Mouse (Mus musculus): ENCODE measurements around the gene Fndc9.
A peak's percentile ranks its signal among the peaks of the same experiment; 100 is the strongest.

The Fndc9 gene

DNA sequence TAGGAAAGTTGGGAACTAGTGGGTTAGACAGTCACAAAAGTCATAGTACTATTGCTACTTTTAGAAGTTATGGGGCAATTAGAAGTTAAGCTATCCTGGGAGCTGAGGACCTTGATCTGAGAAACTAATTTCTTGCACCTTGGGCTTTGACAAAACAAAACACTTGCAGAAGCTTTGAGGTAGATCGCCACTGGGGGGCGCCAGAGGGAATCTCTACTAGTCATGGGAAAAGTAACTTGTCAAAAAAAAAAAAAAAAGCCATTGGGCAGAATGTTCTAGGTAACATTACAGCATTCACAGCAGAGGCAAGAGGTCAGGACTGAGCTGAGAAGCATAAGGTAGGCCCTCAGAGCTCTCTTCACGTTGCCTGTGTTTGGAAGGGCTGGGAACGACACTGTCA is 1.6 kb downstream of the Fndc9 start:
- peak; percentile 87 for DNase-seq (ENCODE audit: low spot score)

DNA sequence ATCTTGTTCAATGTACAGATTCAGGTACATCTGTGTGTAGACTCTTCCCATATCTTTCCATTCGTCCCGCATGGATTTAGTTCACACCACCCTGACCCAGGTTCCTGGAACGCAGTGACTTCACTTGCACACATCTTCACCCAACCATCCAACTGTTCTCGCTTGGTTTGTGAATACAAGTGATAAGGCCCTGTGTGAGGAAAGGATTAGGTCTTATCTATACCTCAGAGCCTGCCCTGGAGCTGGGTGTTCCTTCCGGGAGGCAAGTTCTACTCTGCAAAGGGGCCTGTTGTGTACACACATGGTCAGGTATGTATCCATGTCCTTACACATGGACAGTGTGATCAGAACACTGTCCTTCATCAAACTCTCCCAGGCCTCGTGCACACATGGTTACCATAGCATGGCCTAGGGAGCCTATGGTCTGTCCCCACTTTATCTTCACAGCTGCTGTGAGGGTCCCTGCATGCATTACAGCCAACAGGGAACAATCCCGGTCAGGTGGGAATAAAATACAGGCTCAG is 5.9 kb downstream of the Fndc9 start:
- no peak for DNase-seq (ENCODE audit: low spot score)

DNA sequence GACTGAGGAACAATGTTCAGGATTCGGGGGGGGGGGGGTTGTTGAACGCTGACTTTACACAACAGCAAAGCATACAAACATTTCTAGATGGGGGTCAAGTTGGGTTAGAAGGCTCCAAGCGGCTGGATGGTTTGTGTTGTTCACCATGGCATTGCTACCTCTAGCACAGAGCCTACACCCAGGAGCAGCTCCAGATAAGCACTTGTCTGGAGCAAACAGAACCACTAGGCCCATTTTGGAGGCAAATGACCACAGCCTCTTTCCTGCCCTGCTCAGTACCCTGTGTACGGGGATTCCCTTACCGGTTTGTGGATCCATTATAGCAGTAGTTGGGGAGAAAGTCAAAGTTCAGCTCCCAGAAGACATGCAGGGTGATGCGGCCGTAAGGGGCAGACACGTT is 6.7 kb downstream of the Fndc9 start:
- no peak for DNase-seq (ENCODE audit: low spot score)

DNA sequence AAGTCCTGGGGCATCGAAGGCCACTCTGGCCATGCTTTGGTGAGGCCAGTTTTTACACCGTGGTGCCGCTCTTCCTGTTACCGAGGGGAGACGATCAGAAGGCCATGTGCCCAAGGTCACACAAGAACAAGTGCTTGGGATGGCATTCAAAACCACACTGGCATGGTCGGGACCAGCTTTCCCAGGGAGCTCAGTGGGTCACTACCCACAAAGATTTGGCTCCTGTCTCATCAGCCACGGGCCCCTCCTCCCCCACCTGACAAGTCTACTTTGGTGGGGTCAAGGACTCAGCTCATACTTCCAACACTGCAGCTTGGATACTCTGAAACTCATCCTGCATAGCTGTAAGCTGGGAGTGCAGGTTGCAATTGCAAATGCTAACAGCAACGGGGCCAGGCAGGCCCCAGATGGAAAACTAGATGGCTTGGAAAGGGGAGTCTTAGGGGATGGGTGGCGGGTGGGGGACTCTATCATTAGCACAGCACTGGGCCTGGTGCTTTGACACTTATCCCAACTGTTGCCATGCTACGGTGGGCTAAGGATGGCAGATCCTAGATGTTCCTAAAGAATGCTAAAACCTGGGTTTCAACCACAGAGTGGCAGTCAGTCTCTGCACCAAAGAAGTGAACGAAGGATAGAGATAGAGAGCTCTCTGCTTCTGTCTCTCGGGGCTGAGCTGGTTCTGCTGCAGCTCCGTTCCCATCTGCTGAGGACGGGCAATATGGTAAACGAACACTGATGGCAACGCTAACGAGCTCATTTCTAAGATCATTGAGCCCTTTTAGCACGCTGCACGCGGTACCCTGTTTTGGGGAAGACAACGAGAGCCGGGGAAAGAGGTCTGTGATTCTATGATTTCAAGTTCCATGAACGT is 9.6 kb downstream of the Fndc9 start:
- no peak for DNase-seq (ENCODE audit: low spot score)

DNA sequence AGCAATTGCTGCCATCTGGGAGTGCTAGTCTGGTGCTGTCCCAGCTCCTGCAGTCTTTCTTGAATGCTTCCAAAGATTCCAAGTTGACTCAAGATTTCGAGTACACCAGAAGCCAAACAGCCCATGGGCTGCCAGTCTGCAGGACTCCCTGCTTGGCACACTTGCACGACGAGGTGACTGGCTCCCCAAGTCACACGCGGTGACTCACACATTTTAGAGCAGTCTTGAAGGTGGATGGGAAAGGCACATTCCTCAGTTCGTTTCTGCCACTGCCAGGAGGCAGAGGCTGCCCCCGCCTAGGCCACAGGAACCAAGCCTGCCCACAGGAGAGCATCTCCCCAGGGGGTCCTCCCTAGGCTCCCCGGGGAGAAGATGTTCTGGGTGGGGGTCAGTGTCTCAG is 10.6 kb downstream of the Fndc9 start:
- no peak for DNase-seq (ENCODE audit: low spot score)

DNA sequence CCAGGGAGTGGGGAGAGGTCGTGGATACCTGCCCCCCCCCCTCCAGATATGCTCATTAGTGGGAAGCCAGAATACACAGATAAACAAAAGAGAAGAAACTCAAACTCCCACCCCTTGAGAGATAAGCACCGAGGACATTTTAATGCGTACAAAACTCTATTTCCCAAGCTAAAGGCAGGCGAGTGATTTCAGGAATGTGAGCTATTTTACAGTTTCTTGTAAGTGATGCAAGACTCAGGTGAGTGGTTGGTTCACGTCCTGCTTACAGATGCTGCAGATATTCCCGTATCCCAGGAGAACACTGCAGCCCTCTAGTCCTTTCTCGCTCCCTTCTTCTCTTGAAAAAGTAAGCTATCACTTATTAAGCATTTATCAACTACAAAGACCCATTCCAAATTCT is 11.1 kb downstream of the Fndc9 start:
- no peak for DNase-seq (ENCODE audit: low spot score)

DNA sequence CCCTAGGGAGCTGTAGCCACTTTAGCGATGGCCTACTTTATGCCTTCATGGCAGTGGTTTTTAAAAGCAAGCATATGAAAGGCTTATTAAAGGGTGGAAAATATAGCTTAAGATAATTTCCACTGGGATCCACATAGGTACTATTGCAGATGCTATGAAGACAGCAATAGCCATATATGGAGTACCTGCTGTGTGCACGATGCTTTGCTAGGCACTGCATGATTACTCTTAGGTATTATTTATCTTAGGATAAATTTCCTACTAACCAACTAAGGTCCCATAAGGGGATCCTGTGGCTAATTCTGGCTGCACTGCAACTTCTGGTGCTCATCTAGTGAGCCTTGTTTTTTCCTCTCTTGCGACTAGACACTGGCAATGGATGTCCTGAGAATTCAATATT is 13.0 kb downstream of the Fndc9 start:
- DNase-seq (ENCODE audit: low spot score) = no peak

DNA sequence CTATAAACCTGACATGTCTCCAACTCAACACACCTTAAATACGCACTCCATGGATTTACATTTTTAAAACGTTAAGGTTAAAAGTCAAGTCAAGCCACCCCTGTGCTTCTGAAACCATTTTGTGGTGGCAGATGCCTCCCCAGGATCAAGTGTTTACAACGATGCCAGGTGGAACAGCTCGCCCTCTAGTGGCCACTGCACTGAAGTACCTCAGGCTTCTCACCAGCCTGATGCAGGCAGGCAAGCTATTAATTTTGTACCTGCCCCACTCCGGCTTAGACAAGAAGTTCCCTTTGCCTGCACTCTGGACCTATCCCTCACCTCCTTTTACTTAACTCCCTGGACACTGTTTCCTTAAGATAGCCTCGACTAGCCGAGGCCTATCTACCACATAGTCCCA is 16.7 kb downstream of the Fndc9 start:
- DNase-seq (ENCODE audit: low spot score) = peak; percentile 77

DNA sequence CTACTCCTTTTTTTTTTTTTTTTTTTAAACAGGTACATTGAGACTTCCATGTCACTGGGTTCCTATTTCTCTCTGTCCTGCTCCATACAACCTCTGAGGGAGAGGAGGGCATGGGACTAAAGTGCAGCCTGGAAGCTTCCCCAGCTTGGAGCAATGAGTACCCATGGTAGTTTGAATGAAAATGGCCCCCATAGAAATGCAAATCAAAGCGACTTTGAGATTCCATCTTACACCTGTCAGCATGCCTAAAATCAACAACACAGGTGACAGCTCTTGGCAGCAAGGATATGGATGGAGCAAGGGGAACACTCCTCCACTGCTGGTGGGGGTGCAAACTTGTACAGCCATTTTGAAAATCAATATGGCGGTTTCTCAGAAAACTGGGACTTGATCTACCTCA is 20.0 kb downstream of the Fndc9 start:
- no peak for DNase-seq (ENCODE audit: low spot score)

DNA sequence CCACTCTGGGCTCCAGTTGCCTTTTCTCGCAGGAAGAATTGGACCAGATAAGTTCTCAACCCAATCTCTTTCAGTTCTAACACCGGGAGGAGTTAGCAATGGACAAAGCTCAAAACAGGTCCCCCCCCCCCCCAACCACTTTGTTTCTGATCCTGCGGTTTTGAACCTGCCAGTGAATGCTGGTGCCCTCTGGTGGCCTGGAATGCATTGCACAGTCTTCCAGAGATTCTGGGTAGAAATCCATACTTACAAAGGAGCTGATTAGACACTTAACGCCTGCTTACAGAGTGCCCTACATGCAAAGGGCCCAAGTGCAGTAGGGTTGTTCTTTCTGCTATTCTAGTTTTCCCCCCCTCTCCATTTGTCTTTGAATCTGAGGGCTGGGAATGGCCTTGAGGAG is 22.9 kb downstream of the Fndc9 start:
- peak; percentile 66 for DNase-seq (ENCODE audit: low spot score)

DNA sequence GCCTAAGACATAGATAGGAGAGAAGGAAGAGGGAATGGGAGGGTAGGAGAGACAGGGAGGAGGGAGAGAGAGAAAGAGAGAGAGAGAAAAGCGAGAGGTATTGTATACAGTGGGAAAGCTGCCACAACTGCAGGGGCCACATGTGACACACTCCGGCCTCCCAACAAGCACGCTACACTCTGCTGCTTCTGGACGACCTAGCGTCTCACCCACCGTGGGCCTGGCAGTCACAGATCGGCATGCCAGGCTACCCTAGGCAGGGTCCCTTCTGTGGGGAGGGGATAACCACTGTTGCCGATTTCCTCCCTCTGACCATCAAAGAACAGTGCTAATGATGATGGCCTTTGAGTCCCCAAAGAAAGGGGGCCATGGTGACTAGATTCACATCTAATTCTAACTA is 23.4 kb downstream of the Fndc9 start:
- no peak for DNase-seq (ENCODE audit: low spot score)

DNA sequence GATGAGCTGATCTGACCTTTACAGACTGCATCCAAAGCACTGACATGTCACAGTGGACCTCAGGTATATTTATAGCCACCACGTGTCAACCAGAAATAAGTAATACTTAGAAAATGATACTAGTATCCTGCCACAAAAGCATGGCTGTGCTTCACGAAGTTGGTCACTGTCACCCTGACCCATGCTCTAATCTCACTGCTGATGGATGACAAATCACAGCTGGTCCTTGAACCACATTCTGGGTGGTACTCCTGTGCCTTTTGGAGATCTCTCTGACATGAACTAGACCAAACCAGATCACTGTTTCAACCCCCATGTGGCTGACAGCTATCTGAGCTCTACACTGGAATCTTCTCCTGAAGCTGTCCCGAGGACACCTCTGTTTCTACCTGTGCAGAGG is 27.5 kb downstream of the Fndc9 start:
- DNase-seq (ENCODE audit: low spot score) = no peak

DNA sequence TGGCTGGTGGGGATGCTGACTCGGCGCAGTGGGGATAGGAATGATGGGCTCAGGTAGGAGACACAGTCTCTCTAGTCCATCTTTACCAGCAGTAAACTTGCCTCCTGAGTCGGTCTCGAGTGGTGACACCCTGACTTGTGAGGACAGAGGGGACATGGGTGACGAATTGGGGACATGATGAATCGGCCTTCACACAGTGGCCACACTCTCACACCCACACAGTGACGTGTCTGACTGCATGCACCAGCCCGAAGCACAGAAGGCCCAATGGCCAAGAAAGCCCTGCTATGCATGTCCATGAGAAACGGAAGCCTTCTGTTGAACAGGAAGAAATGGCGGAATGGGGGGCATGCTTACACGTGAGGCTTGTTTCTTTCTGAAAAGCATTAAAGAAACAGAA is 28.0 kb downstream of the Fndc9 start:
- DNase-seq (ENCODE audit: low spot score) = no peak

DNA sequence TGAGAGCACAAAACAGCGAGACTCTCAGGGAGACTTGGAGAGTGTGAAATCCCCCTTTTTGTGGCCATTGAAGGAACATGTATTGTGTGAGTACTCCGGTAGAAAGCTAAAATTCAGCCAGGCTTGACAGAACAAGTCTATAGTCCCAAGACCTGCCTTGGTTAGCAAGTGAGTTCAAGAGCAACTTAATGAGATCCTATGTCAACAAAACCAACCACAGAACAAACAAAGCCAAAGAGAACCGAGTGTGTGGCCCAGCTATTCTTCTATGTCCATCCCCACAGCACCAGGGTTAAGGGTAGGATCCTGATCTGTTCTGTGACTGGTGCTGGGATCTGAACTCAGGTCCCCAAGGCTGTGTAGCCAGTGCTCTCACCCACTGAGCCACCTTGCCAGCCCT is 29.3 kb downstream of the Fndc9 start:
- DNase-seq (ENCODE audit: low spot score) = no peak

DNA sequence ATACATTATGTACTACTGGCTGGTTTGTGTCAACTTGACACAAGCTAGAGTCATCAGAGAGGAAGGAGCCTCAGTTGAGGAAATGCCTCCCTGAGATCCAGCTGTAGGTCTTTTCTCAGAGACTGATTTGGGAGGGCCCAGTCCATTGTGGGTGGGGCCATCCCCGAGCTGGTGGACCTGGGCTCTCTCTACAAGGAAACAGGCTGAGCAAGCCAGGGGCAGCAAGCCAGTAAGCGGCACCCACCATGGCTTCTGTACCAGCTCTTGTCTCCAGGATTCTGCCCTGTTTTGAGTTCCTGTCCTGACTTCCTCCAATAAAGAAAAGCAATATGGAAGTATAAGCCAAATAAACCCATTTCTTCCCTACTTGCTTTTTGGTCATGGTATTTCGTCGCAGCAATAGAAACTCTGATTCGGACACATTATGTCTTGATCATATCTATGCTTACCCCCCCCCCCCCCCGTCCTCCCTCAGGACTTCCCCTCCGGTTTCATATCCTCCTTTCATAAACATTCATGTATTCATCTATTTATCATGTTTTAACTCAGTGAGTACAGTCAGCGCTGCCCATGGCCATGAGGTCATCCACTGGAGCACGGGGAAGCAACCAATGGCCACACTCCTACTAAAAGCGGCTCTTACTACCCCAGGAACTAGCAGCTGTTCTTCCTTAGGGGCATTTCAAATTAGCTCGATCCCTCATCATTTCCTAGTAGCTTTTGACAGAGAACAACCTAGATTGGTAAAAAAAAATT is 29.9 kb downstream of the Fndc9 start:
- no peak for DNase-seq (ENCODE audit: low spot score)

DNA sequence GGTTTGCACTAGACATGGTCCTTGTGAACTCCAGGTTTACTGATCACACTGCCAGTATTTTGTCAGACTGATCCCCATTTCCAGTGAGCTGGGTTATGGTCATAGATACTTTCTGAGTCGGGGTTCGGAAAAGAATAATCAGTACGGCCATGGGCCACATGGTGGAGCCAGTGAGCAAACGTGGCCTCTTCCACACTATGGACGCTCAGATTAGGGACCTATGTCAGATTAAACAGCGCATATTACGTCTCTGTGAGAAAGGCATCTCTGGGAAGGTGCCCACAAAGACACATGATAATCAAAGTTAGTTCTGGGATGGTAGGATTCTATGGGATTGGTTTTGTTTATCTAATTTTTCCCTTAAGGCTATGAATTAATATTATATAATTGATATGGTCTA is 33.7 kb downstream of the Fndc9 start:
- DNase-seq (ENCODE audit: low spot score) = peak; percentile 78

DNA sequence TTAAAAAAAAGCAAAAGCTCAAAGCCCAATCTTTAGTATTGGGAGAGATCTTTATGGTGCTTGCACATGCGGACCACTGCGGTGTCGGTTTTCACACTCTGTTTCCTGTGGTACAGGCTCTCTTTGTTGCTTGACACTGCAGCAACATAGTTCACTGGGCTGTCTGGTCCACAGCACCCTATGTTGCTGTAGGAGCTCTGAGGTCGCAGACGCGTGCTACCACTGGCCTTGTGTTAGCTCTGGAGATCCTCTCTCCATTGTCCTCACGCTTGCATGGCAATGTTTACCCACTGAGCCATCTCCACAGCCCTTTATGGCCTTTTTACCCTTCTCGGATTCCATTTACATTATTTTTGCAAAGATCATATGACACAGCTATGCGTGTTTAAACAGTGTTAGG is 34.1 kb downstream of the Fndc9 start:
- DNase-seq (ENCODE audit: low spot score) = no peak

DNA sequence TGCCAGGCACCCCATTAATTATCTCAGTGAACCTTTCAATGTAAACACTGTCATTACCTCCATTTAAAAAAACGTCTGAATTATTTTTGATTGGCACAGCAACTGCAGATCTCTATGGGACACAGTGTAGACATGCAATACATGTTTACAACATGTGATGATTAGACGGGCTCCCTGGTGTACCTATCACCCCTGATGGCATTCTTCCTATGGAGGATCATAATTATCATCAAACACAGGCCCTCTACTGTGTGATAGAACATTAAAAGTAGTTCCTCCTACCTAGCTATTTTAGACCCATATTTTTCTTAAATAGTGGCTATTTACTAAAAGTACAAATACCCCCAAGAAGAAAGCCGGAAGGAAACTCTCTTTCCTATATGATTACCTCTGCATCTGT is 34.6 kb downstream of the Fndc9 start:
- no peak for DNase-seq (ENCODE audit: low spot score)

DNA sequence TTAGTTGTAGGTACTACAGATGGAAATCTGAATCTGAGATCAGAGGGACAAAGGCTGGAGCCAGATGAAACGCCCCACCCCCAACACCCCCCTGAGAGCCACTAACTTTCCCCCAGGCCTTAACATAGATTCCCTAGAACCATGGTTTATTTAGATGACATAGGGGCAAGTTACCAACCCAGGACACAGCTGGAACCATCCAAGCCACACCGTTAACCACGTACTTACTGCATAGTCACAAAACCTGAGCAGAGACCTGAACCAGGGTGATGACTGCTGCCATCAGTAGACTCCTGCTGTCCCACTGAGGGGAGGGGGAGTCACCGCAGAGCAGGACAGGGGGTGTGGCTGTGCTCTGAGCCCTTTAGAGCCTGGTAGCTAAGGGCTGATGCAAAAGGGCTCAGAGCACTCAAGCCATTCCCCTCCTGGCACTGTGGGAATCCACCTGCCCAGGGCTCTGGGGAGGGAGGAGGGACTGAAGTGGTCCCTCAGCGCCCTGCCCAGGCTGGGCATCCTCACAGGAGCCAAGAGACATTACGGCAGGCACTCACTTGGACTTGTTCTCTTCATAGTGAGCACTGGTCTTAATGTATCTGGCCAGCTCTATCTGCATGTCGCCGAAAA is 36.8 kb downstream of the Fndc9 start:
- DNase-seq (ENCODE audit: low spot score) = no peak

DNA sequence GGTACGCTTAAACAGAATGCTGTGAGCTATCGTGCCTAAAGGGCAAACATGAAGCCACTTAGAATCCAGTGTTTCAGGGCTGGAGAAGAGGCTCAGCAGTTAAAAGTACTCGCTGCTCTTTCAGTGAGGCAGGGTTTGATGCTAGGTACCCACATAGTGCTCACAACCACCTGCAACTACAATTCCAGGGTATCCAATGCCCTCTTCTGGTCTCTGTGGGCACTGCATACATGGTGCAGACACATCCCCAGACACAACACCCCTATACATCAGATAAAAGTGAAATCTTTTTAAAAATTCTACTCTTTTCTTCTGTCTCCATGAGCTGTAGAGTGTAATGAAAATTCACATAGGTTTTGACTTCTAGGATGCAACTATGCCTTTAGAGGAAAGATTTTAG is 38.6 kb downstream of the Fndc9 start:
- no peak for DNase-seq (ENCODE audit: low spot score)

DNA sequence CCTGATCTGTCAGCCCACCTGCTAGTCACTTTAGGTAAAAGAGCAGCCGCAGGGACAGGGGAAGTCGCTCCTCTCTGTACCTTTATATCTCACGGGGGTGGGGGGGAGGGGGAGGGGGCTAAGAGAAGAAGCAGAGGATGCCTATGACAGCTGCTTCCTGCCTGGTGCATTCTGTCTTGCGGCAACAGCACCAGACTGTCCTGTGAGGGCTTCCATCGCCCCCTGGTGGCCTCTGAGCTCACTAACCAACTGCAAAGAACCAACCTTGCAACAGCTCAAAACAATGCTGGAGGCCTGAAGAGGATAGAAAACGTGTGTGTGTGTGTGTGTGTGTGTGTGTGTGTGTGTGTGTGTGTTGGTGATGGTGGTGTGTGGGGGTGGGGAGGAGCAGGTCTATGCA is 40.0 kb downstream of the Fndc9 start:
- peak; percentile 88 for DNase-seq (ENCODE audit: low spot score)

DNA sequence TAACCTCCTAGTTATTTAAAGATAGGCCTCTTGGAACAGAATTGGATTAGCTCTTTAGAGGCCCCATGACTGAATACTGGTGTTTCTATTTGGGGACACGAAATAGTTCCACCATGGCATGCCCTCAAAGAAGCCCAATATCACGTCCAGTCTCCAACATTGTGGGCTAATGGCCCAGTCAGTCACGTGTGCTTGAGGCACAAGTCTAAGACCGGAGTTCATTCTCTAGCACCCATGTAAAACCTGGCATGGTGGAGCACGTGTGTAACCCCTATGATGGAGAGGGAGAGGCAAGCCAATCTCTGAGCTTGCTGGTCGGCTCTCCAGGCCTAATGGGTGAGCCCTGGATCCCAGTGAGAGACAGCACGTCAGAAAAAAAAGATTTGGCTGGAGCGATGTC is 40.8 kb downstream of the Fndc9 start:
- DNase-seq (ENCODE audit: low spot score) = no peak

DNA sequence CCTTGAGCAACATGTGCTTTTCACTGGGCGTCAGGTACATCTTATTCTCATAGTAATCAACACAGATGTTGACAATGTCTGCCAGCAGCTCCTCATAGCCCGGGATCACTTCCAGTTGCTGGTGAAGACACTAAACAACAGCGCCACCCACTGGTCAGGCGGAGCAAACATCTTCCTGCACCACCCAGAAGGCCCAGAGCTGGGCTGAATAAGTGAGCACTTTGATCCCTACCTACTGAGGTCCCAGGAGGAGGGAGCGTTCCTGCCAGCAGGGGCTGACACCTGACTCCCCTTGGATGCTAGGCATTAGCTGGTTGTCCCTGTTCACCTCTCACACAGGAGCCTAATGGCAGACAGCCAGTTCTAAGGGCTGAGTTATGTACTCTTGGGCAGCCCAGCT is 41.4 kb downstream of the Fndc9 start:
- DNase-seq (ENCODE audit: low spot score) = peak; percentile 80
